Mouse (Mus musculus) embryonic facial prominence, embryonic 13.5 days (tissue): ENCODE results near the gene Cilp2. TPM values are rescaled to one million over a fixed set of nuclear protein-coding genes. Genes with fewer than 3 reads are reported as not detected.

Source experiments
- ATAC-seq: fragments of 200-750 bp; cut with Nextera tagmentation; 2 replicates; pipeline ENCODE4 v1.8.0; 2017; ENCODE audit warnings: low read depth; ENCODE audit not compliant: insufficient number of reproducible peaks, insufficient read depth, low FRiP score, low TSS enrichment
- H3K27ac ChIP-seq: fragments of 300-500 bp; sonication (generic); 2 replicates; pipeline ENCODE4 v1.5.1; 2015; ENCODE audit warnings: moderate library complexity, mild to moderate bottlenecking, inconsistent platforms
- H3K27me3 ChIP-seq: fragments of 300-500 bp; sonication (generic); 2 replicates; pipeline ENCODE4 v1.6.1; 2015; ENCODE audit warnings: mild to moderate bottlenecking, inconsistent platforms
- H3K36me3 ChIP-seq: fragments of 300-500 bp; sonication (generic); 2 replicates; pipeline ENCODE4 v1.6.1; 2015; ENCODE audit warnings: mild to moderate bottlenecking, inconsistent platforms
- H3K4me1 ChIP-seq: fragments of 300-500 bp; sonication (generic); 2 replicates; pipeline ENCODE4 v1.6.1; 2015; ENCODE audit warnings: inconsistent platforms
- H3K4me2 ChIP-seq: fragments of 300-500 bp; sonication (generic); 2 replicates; pipeline ENCODE4 v1.6.1; 2015; ENCODE audit warnings: moderate library complexity, mild to moderate bottlenecking, inconsistent platforms
- H3K4me3 ChIP-seq: fragments of 300-500 bp; sonication (generic); 2 replicates; pipeline ENCODE4 v1.5.1; 2015; ENCODE audit warnings: mild to moderate bottlenecking, inconsistent platforms
- H3K9ac ChIP-seq: fragments of 300-500 bp; sonication (generic); 2 replicates; pipeline ENCODE4 v1.6.1; 2015; ENCODE audit warnings: mild to moderate bottlenecking, inconsistent platforms
- H3K9me3 ChIP-seq: fragments of 300-500 bp; sonication (generic); 2 replicates; pipeline ENCODE4 v1.6.1; 2016; ENCODE audit warnings: inconsistent platforms
- WGBS: fragments of 180-500 bp; shearing (Covaris S2); methylation state at CpG from one replicate; pipeline ENCODE4 v1.1.7; 2015; ENCODE audit warnings: mixed read lengths; 5-methylcytosine and 5-hydroxymethylcytosine counted together
- polyA plus RNA-seq: library from polyadenylated mRNA; unstranded; fragments of >200 nt; fragmentation: Nextera tagmentation; extraction: Ambion mirVana; gene quantifications from 2 replicates; pipeline ENCODE4 v1.2.1, GENCODE M21; 2015

Gene Cilp2
- polyA plus RNA-seq, 1 experiment from 2014 or later = 0.96 TPM

DNA sequence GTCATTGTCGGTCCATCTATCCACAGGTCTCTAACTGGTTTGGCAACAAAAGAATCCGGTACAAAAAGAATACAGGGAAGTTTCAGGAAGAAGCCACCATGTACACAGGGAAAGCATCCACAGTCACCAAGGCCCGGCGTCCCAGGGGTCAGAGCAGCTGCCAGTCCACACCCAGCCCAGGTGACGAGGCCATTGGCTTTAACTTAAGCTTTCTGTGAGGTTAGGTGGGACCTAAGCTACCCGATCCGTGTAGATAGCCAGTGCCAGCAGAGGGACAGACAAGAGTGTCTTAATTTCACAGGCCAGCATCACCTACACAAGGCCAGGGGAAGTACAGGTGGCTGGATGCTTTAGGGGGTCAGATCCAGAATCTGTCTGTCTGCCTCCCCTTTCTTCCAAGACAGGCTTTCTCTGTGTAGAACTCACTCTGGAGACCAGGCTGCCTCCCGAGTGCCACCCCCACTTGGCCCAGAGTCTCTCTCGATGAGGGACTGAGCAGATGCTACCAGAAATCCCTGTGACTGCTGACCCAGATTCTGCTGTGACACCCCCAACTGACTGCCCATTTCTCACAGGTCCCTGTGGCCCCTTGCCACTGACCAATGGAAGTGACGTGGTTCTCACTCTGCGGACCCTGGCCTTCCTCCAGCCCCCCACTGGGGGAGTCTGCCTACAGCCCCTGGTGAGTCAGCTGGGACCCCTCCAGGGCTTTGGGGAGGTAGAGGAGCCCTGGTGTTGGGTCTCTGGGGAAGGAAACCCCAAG is 17.3 kb downstream of the Cilp2 start:
- Histone ChIP-seq H3K27me3 (no peaks in the 10 kb centered on the region), H3K4me3 (no peak overlapping the region), H3K9ac (no peak overlapping the region), H3K4me1 (no peaks in the 10 kb centered on the region), H3K4me2 (no peak overlapping the region), H3K36me3 (no peaks in the 10 kb centered on the region), H3K9me3 (no peaks in the 10 kb centered on the region), H3K27ac (no peak overlapping the region)
- 85% methylated on average over 11 of the region's 11 CpGs for WGBS
- ATAC-seq = no peak

DNA sequence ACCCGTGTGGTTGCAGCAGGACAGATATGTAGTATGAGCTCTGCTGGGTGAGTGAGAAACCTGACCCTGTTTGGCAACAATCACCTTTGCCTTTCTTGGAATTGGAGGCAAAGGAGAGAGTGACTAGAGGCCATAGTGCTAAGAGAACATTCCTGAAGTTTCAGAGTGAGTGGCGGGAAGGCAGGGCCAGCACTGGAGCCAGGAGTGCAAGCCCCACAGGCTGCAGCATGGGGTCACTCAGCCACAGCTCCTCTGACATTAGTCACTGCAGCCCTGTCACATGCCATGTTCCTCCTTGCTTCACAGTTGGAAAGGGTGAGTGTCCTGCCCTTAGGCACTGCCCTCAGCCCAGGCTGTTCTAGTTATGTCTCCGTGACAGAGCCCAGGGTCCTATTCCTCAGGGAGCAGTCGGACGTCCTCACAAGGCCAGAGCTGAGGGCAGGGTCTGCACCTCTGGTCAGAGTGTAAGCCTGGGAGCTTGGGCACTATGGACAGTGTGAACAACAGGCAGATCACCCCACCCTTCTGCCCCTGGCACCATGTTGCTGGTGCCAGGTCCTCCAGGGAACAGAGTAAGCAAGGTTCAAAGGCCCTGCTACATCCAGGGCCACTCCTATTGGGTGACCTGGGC is 19.7 kb downstream of the Cilp2 start:
- no peak overlapping the region for H3K4me3 ChIP-seq
- no peak overlapping the region for H3K4me2 ChIP-seq
- no peak for ATAC-seq
- no peak overlapping the region for H3K9ac ChIP-seq
- no peaks in the 10 kb centered on the region for H3K9me3 ChIP-seq
- H3K27ac ChIP-seq = no peak overlapping the region
- 47% methylated on average over 5 of the region's 5 CpGs for WGBS
- H3K36me3 ChIP-seq = no peaks in the 10 kb centered on the region
- H3K4me1 ChIP-seq = no peaks in the 10 kb centered on the region
- no peaks in the 10 kb centered on the region for H3K27me3 ChIP-seq

DNA sequence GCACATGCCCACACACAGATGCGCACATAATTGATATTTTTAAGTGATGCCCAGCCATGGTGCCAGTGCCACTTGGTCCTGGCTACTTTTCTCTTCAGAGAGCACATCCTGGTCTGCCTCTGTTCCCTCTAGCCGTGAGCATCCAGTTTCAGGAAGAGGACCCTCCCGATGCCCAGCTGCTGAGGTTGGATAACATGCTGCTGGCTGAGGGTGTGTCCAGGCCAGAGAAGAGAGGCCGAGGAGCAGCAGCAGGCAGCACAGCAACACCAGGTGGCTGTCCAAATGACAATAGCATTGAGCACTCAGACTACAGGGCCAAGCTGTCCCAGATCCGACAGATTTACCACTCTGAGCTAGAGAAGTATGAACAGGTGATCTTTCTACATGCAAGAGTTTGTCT is 23.3 kb downstream of the Cilp2 start:
- Histone ChIP-seq H3K4me2 (no peak overlapping the region), H3K27ac (no peak overlapping the region), H3K9me3 (no peaks in the 10 kb centered on the region), H3K9ac (no peak overlapping the region), H3K4me1 (no peaks in the 10 kb centered on the region), H3K36me3 (no peaks in the 10 kb centered on the region; the same call in 1 of the 2 replicates), H3K27me3 (no peaks in the 10 kb centered on the region), H3K4me3 (no peak overlapping the region)
- WGBS = 74% methylated on average over 5 of the region's 5 CpGs
- ATAC-seq = no peak

GRCm38 (mm10) chr8:69863387-69864020 is 24.0 kb downstream of the Cilp2 start:
- Histone ChIP-seq H3K4me2 (no peak overlapping the region), H3K27ac (no peak overlapping the region), H3K4me1 (no peaks in the 10 kb centered on the region), H3K9me3 (no peaks in the 10 kb centered on the region), H3K4me3 (no peak overlapping the region), H3K9ac (no peak overlapping the region), H3K27me3 (no peaks in the 10 kb centered on the region), H3K36me3 (no peaks in the 10 kb centered on the region; the same call in 1 of the 2 replicates)
- ATAC-seq = no peak
- WGBS = 88% methylated on average over 5 of the region's 5 CpGs

DNA sequence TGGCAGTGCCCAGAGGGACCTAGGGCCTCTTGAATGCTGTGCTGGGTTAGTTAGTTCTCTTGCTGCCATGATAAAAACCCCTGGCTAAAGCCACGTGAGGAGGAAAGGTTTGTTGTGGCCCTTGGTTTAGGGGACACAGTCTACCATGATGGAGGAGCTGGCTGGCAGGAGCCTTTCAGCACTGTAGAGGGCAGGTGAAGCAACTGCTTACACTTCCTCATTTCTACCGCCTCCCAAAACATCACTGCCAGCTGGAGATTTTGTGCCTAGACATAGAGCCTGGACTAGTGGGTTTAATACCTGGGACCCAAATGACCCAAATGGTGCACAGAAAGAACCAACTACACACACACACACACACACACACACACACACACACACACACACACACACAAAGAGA is 26.2 kb downstream of the Cilp2 start:
- Histone ChIP-seq H3K4me2 (no peak overlapping the region), H3K27ac (no peak overlapping the region), H3K4me3 (no peak overlapping the region), H3K4me1 (no peaks in the 10 kb centered on the region), H3K9ac (no peak overlapping the region), H3K9me3 (no peaks in the 10 kb centered on the region), H3K36me3 (no peaks in the 10 kb centered on the region; the same call in 1 of the 2 replicates), H3K27me3 (no peaks in the 10 kb centered on the region)
- WGBS = 60% methylated on average over 2 of the region's 2 CpGs
- ATAC-seq = no peak

GRCm38 (mm10) chr8:69860807-69861206 is 26.7 kb downstream of the Cilp2 start:
- no peak for ATAC-seq
- Histone ChIP-seq H3K36me3 (no peaks in the 10 kb centered on the region; the same call in 1 of the 2 replicates), H3K4me2 (no peak overlapping the region), H3K4me3 (no peak overlapping the region), H3K27ac (no peak overlapping the region), H3K9ac (no peak overlapping the region), H3K9me3 (no peaks in the 10 kb centered on the region), H3K27me3 (no peaks in the 10 kb centered on the region), H3K4me1 (no peaks in the 10 kb centered on the region)
- WGBS = 53% methylated on average over 4 of the region's 4 CpGs

DNA sequence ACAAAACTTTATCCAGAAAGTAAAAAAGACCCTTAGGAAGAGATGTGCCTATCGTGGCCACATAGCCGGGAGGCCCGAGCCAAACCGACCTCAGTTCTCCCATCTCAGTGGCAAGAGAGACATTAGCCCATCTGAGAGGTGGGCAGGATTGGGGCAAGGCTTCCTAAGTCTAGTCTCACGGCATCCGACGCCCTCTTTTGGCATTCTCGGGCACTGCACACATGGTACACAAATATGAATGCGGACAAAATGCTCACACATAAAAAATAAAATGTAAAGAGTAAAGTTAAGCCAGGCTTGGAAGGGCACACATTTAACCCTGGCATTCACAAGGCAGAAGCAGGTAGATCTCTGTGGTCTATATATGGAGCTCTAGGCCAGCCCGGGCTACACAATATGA is 33.6 kb downstream of the Cilp2 start:
- Histone ChIP-seq H3K9ac (no peak overlapping the region), H3K4me3 (no peak overlapping the region), H3K4me1 (no peaks in the 10 kb centered on the region), H3K9me3 (no peaks in the 10 kb centered on the region), H3K27me3 (no peaks in the 10 kb centered on the region), H3K36me3 (no peaks in the 10 kb centered on the region), H3K4me2 (no peak overlapping the region), H3K27ac (no peak overlapping the region)
- 94% methylated on average over 10 of the region's 10 CpGs for WGBS
- ATAC-seq = no peak

DNA sequence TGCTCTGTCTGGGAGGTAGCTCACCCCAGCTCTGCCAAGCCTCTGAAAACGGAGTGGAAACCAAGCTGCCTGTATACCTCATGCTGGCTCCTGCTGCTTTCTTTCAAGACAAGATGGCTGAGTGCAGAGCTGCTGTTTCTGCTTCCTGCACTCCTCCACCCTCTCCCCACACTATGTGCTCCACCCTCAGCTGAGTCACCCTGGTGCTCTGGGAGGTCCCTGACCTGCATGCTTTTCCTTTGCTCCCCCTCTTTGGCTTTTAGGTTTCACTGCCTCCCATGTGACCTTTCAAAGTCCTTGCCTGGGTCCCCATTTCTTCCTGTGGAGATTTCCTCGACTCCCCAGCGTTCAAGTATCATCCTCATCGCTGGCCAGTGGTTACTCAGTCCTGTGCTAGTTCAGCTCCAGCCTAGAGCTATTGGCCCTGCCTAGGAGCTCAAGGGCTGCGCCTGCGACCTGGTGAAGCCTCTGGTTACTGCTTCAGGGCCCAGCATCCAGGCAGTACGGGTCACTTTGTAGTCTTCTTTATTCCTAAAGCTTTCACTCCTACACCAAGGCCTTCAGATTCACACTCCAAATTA is 36.5 kb downstream of the Cilp2 start:
- Histone ChIP-seq H3K9me3 (no peaks in the 10 kb centered on the region), H3K27ac (no peak overlapping the region), H3K4me1 (no peaks in the 10 kb centered on the region), H3K4me2 (no peak overlapping the region), H3K4me3 (no peak overlapping the region), H3K36me3 (no peaks in the 10 kb centered on the region), H3K27me3 (no peaks in the 10 kb centered on the region), H3K9ac (no peak overlapping the region)
- 80% methylated on average over 7 of the region's 7 CpGs for WGBS
- no peak for ATAC-seq

GRCm38 (mm10) chr8:69849899-69850298 is 37.6 kb downstream of the Cilp2 start:
- Histone ChIP-seq H3K27ac (no peak overlapping the region), H3K4me1 (no peaks in the 10 kb centered on the region), H3K4me3 (no peak overlapping the region), H3K9ac (no peak overlapping the region), H3K27me3 (no peaks in the 10 kb centered on the region), H3K9me3 (no peaks in the 10 kb centered on the region), H3K4me2 (no peak overlapping the region), H3K36me3 (no peaks in the 10 kb centered on the region)
- 47% methylated on average over 3 of the region's 3 CpGs for WGBS
- ATAC-seq = no peak

GRCm38 (mm10) chr8:69848951-69849350 is 38.5 kb downstream of the Cilp2 start:
- WGBS = 84% methylated on average over 8 of the region's 8 CpGs
- ATAC-seq = 0 out of 2 replicates have a peak, but pooled peaks have one; percentile 26

GRCm38 (mm10) chr8:69847167-69848065 is 40.1 kb downstream of the Cilp2 start:
- H3K36me3 ChIP-seq = no peaks in the 10 kb centered on the region
- ATAC-seq = no peak
- H3K4me1 ChIP-seq = no peaks in the 10 kb centered on the region
- H3K4me3 ChIP-seq = no peak overlapping the region
- 68% methylated on average over 3 of the region's 3 CpGs for WGBS
- H3K4me2 ChIP-seq = no peak overlapping the region
- no peak overlapping the region for H3K27ac ChIP-seq
- H3K9me3 ChIP-seq = no peaks in the 10 kb centered on the region
- no peak overlapping the region for H3K9ac ChIP-seq
- no peaks in the 10 kb centered on the region for H3K27me3 ChIP-seq

More at GRCm38 (mm10) chr8:69848951-69849350, 38.5 kb downstream of the Cilp2 start:
- Histone ChIP-seq H3K36me3 (no peaks in the 10 kb centered on the region), H3K9me3 (no peaks in the 10 kb centered on the region), H3K27me3 (no peaks in the 10 kb centered on the region), H3K4me2 (no peak overlapping the region), H3K4me1 (no peaks in the 10 kb centered on the region), H3K9ac (no peak overlapping the region), H3K4me3 (no peak overlapping the region), H3K27ac (no peak overlapping the region)
